Mouse (Mus musculus) megakaryocyte, embryonic 14.5 days (primary cell): ENCODE measurements at regions not wholly inside any gene's neighbourhood (a gene's known extent, or its start where the extent isn't known, plus 50 kb on each side); places are given as distances from the start of the nearest gene placed in this dataset.

Source experiments
- H3K27me3 ChIP-seq: replicated peaks from 2 replicates; pipeline ENCODE3; 2012; ENCODE audit warnings: inconsistent platforms
- H3K36me3 ChIP-seq: replicated peaks from 2 replicates; pipeline ENCODE3; 2012; ENCODE audit warnings: low read length, inconsistent platforms, mixed read lengths
- H3K4me1 ChIP-seq: 2 replicates; pipeline ENCODE4 v1.6.1; 2012; ENCODE audit warnings: inconsistent platforms
- H3K4me3 ChIP-seq: replicated peaks from 2 replicates; pipeline ENCODE3; 2012; ENCODE audit warnings: moderate library complexity, mild to moderate bottlenecking, inconsistent platforms
- H3K9me3 ChIP-seq: 2 replicates; pipeline ENCODE4 v1.6.1; 2012; ENCODE audit warnings: inconsistent platforms
- FLI1 ChIP-seq: IDR thresholded peaks from 2 replicates; pipeline ENCODE4 v1.6.1; 2012; ENCODE audit warnings: low read length, inconsistent platforms, mixed read lengths
- GATA1 ChIP-seq: IDR thresholded peaks from 3 replicates; pipeline ENCODE4 v1.6.1; 2012; ENCODE audit warnings: mixed read lengths, low read length, inconsistent platforms, borderline replicate concordance

- Histone ChIP-seq H3K4me1 (no peaks in the 10 kb centered on the region), H3K27me3 (peaks cover 25% of the 10 kb centered on the region), H3K4me3 (no peak overlapping the region), H3K9me3 (peaks cover 11% of the 10 kb centered on the region), H3K36me3 (no peaks in the 10 kb centered on the region)
- TF ChIP-seq GATA1: no peak
- no peak for TF ChIP-seq FLI1
Measured at GRCm38 (mm10) chr1:154999501-155000131, 99.8 kb downstream of the Ier5 start.

DNA sequence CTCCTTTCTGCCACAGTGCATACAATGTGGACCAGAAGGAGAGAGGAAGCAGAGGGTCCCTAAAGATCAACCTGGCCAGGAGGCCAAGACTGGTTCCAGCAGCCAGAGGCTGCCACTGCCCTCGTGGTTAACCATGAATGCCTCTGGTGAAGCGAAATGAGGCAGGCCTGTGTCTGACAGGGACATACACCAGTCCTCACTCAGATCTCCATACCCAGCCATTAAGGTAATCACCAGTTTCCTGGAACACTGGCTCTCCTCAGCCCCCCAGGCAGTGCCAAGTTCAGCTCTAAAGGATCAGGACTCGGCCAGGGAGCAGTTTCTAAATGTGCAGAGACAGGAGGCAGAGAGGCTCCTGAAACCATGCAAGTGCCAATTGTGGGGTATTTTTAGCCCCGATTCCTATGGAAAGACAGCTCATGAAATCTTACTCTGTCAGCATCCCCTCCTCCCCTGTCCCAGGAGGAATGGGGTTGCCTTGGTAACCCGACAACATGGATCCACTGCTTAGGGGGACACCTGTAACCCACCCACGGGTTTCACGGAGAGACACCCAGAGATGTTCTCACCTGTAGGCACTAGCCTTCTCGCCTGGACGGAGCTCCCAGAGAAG is 103.6 kb downstream of the Ier5 start:
- Histone ChIP-seq H3K27me3 (peaks cover 16% of the 10 kb centered on the region), H3K36me3 (no peaks in the 10 kb centered on the region), H3K4me1 (no peaks in the 10 kb centered on the region), H3K9me3 (peaks cover 11% of the 10 kb centered on the region), H3K4me3 (no peak overlapping the region)
- no peak for TF ChIP-seq GATA1
- no peak for TF ChIP-seq FLI1

GRCm38 (mm10) chr1:154993927-154994856 is 105.2 kb downstream of the Ier5 start:
- no peaks in the 10 kb centered on the region for H3K36me3 ChIP-seq
- no peak overlapping the region for H3K4me3 ChIP-seq
- TF ChIP-seq FLI1 (no peak), GATA1 (no peak)
- peaks cover 7% of the 10 kb centered on the region for H3K27me3 ChIP-seq
- no peaks in the 10 kb centered on the region for H3K4me1 ChIP-seq
- no peaks in the 10 kb centered on the region for H3K9me3 ChIP-seq

- no peaks in the 10 kb centered on the region for H3K9me3 ChIP-seq
- H3K4me3 ChIP-seq: no peak overlapping the region
- H3K4me1 ChIP-seq: no peaks in the 10 kb centered on the region
- TF ChIP-seq FLI1 (no peak), GATA1 (no peak)
- no peaks in the 10 kb centered on the region for H3K36me3 ChIP-seq
- peaks cover 7% of the 10 kb centered on the region for H3K27me3 ChIP-seq
Measured at GRCm38 (mm10) chr1:154983325-154983724, 99.0 kb upstream of the Cacna1e start.

DNA sequence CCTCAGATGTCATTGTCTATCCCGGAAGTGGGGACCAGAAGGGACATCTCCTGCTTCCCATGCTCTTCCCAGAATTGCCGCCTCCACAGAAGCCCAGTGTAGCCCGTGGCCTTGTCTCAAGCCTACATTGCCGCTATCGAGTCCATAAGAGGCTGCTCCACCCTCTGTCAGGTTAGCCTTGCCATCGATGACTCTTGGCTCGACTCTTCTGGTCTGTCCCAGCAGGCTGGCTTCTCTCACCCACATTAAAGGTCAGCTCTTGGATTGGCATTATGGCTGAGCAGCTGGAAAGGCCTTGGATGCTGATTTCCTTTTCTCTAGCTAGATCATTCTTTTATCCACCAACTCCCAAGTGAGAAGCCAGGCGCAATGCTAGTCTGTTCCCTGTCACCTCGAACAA is 98.5 kb upstream of the Cacna1e start:
- TF ChIP-seq GATA1 (no peak), FLI1 (no peak)
- no peaks in the 10 kb centered on the region for H3K36me3 ChIP-seq
- no peak overlapping the region for H3K4me3 ChIP-seq
- no peaks in the 10 kb centered on the region for H3K4me1 ChIP-seq
- peaks cover 7% of the 10 kb centered on the region for H3K27me3 ChIP-seq
- H3K9me3 ChIP-seq: no peaks in the 10 kb centered on the region

GRCm38 (mm10) chr1:154981687-154982086 is 97.4 kb upstream of the Cacna1e start:
- Histone ChIP-seq H3K9me3 (no peaks in the 10 kb centered on the region), H3K4me3 (no peak overlapping the region), H3K4me1 (no peaks in the 10 kb centered on the region), H3K27me3 (peaks cover 7% of the 10 kb centered on the region), H3K36me3 (no peaks in the 10 kb centered on the region)
- TF ChIP-seq GATA1: no peak
- TF ChIP-seq FLI1: no peak

DNA sequence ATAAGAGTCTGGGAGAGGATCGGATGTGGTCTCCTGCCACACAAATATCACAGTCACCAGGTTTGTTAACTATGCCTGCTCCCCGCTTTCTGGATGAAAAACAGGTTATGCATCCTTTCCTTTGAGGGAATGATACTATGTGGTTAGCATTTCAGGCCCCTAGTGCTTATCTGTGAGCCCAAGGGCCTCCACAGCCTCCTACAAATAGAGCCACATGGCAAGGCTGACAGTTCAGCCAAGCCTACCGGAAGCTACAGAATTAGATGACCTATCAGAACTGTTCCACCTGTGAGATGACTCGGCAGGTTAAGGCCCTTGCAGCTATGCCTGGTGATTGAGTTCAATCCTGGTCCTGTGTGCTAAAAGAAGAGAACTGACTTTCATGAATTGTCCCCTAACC is 91.4 kb upstream of the Cacna1e start:
- Histone ChIP-seq H3K4me3 (no peak overlapping the region), H3K4me1 (peaks cover 19% of the 10 kb centered on the region), H3K36me3 (no peaks in the 10 kb centered on the region), H3K27me3 (no peaks in the 10 kb centered on the region), H3K9me3 (peaks cover 14% of the 10 kb centered on the region)
- TF ChIP-seq GATA1 (no peak), FLI1 (no peak)

DNA sequence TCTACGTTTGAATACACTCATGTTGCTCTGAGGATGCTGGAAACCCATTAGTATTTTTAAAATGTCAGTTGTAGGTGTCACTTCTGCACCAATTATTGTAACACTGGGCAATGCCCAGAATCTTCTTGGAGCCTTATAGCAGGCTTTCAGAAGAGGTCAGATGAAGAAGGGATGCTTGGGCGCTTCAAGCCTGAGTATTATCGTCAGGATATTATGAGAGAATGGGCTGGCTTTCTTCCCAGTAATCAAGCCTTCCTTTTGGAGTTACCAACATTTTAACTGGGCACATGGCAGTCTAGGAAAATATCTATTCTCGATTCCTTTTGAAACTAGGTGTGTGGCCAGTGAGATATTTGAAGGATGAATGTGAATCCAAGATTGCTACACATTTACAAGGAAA is 77.0 kb upstream of the Cacna1e start:
- H3K36me3 ChIP-seq: no peaks in the 10 kb centered on the region
- peaks cover 5% of the 10 kb centered on the region for H3K9me3 ChIP-seq
- peaks cover 2% of the 10 kb centered on the region for H3K27me3 ChIP-seq
- TF ChIP-seq GATA1 (no peak), FLI1 (no peak)
- H3K4me3 ChIP-seq: no peak overlapping the region
- no peaks in the 10 kb centered on the region for H3K4me1 ChIP-seq

GRCm38 (mm10) chr1:154956625-154957031 is 72.3 kb upstream of the Cacna1e start:
- H3K9me3 ChIP-seq: no peaks in the 10 kb centered on the region
- no peak overlapping the region for H3K4me3 ChIP-seq
- no peaks in the 10 kb centered on the region for H3K4me1 ChIP-seq
- peaks cover 8% of the 10 kb centered on the region for H3K27me3 ChIP-seq
- H3K36me3 ChIP-seq: no peaks in the 10 kb centered on the region
- TF ChIP-seq GATA1: no peak
- TF ChIP-seq FLI1: no peak

DNA sequence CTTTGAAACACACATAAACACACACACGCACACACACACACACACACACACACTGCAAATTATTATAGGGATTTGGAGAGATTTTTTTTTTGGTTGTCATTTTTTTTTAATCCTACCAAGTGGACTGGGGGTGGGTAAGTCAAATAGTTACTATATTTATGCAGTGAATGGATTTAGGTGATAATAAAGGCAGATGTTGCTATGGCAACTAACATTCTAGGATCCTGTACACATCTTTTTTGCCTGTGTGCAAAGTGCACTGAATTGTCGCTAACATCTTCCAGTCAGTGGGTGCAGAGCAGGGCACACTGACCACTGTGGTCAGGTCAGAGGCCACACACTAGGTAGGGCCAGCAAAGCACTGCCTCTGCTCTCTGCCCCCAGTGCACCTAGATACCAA is 68.4 kb upstream of the Cacna1e start:
- TF ChIP-seq GATA1 (no peak), FLI1 (no peak)
- H3K27me3 ChIP-seq: peaks cover 5% of the 10 kb centered on the region

More for the DNA sequence above, 68.4 kb upstream of the Cacna1e start:
- Histone ChIP-seq H3K36me3 (no peaks in the 10 kb centered on the region), H3K9me3 (no peaks in the 10 kb centered on the region), H3K4me1 (no peaks in the 10 kb centered on the region), H3K4me3 (no peak overlapping the region)
